Mouse (Mus musculus) heart, postnatal 0 days (tissue): ENCODE measurements at regions not wholly inside any gene's neighbourhood (a gene's known extent, or its start where the extent isn't known, plus 50 kb on each side); places are given as distances from the start of the nearest gene placed in this dataset.

Experiments used
- ATAC-seq: fragments of 200-750 bp; cut with Nextera tagmentation; 2 replicates; pipeline ENCODE4 v1.8.0; 2017; ENCODE audit warnings: low read depth, moderate number of reproducible peaks, moderate library complexity; ENCODE audit not compliant: insufficient read depth
- DNase-seq: peaks from one replicate; pipeline ENCODE4 v3.0.0-alpha.2; 2016; ENCODE audit warnings: low spot score
- H3K27ac ChIP-seq: fragments of 300-500 bp; sonication (generic); 2 replicates; pipeline ENCODE4 v1.5.1; 2014; ENCODE audit warnings: low read depth, mild to moderate bottlenecking
- H3K27me3 ChIP-seq: fragments of 300-500 bp; sonication (generic); 2 replicates; pipeline ENCODE4 v1.6.1; 2014; ENCODE audit warnings: low read length, mixed read lengths; ENCODE audit not compliant: control insufficient read depth, insufficient read depth
- H3K36me3 ChIP-seq: fragments of 300-500 bp; sonication (generic); replicated peaks from 2 replicates; pipeline ENCODE4 v1.6.1; 2014; ENCODE audit warnings: low read length, mixed read lengths; ENCODE audit not compliant: control insufficient read depth, insufficient read depth
- H3K4me1 ChIP-seq: fragments of 300-500 bp; sonication (generic); 2 replicates; pipeline ENCODE4 v1.6.1; 2014; ENCODE audit warnings: antibody characterized with exemption; ENCODE audit not compliant: control insufficient read depth, insufficient read depth
- H3K4me2 ChIP-seq: fragments of 300-500 bp; sonication (generic); 2 replicates; pipeline ENCODE4 v1.6.1; 2014; ENCODE audit warnings: low read depth, mild to moderate bottlenecking, low read length, moderate library complexity
- H3K4me3 ChIP-seq: fragments of 300-500 bp; sonication (generic); 2 replicates; pipeline ENCODE4 v1.5.1; 2014; ENCODE audit warnings: low read depth, low read length
- H3K9ac ChIP-seq: fragments of 300-500 bp; sonication (generic); replicated peaks from 2 replicates; pipeline ENCODE4 v1.6.1; 2014; ENCODE audit warnings: low read depth, low read length, mixed read lengths
- H3K9me3 ChIP-seq: fragments of 300-500 bp; sonication (generic); replicated peaks from 2 replicates; pipeline ENCODE4 v1.6.1; 2016; ENCODE audit warnings: low read length; ENCODE audit not compliant: control insufficient read depth
- CTCF ChIP-seq: IDR thresholded peaks from 2 replicates; pipeline ENCODE4 v1.5.1; 2016; ENCODE audit warnings: antibody characterized with exemption, control low read depth, low read depth
- EP300 ChIP-seq: IDR thresholded peaks from 2 replicates; pipeline ENCODE4 v1.6.1; 2016; ENCODE audit warnings: antibody characterized with exemption, low read depth
- WGBS: fragments of 180-500 bp; shearing (Covaris S2); extraction: QIAGEN DNeasy Blood & Tissue Kit; methylation state at CpG from one replicate; pipeline ENCODE4 v1.1.7; 2014; 5-methylcytosine and 5-hydroxymethylcytosine counted together

DNA sequence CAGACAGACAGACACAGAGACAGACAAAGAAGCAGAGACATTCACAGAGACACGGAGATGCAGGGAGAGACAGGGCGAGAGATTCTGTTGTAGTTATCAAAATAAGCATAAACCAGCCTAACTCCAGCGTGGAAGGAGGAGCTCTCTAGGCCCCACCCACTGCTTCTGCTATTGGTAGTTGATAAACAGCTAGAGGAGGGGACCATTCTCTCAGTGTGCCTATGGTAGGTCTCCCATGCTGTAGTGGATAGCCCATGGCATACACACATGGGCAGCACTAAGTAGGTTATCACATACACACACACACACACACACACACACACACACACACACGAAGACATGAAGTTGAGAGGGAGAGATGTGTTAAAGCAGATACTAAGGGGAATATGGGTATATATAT lies 115.7 kb upstream of the Man2a1 start:
- H3K9me3 ChIP-seq: no peaks in the 10 kb centered on the region
- no peak overlapping the region for H3K4me3 ChIP-seq
- no peak for DNase-seq
- H3K27me3 ChIP-seq: no peaks in the 10 kb centered on the region
- H3K4me2 ChIP-seq: no peak overlapping the region
- H3K9ac ChIP-seq: no peak overlapping the region
- H3K27ac ChIP-seq: no peak overlapping the region
- no peak for TF ChIP-seq EP300
- no peak for TF ChIP-seq CTCF
- H3K4me1 ChIP-seq: no peaks in the 10 kb centered on the region
- ATAC-seq: no peak
- WGBS: 84% methylated on average over 4 of the region's 4 CpGs
- no peaks in the 10 kb centered on the region for H3K36me3 ChIP-seq

DNA sequence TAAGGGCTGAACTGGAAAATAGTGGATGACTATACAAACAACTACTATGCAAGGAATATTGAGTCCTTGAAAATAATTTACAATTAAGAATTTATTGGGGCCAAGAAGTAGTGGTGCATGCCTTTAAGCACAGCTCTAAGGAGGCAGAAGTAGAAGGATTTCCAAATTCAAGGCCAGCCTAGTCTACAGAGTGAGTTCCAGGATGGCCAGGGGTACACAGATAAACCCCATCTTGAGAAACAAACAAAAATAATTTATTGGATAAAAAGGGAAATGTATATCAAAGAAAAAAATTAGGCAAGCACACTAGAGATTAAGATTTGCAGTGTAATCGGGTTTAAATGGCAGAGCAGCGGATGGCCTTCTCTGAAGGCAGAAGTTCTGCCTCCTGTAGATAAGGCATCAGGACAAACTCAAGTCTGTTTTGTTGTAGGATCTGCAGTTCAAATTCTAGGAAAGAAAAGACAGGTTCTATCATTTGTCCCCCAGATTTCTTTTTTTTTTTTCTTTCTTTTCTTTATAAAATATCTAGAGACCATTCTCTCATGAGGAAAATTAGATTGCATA lies 110.7 kb upstream of the Man2a1 start:
- Histone ChIP-seq H3K4me2 (no peak overlapping the region), H3K27ac (no peak overlapping the region), H3K9ac (no peak overlapping the region), H3K36me3 (no peaks in the 10 kb centered on the region), H3K4me3 (no peak overlapping the region), H3K9me3 (no peaks in the 10 kb centered on the region), H3K4me1 (no peaks in the 10 kb centered on the region), H3K27me3 (no peaks in the 10 kb centered on the region)
- WGBS: 67% methylated on average over 2 of the region's 2 CpGs
- ATAC-seq: no peak
- TF ChIP-seq EP300 (no peak), CTCF (no peak)
- DNase-seq: no peak

DNA sequence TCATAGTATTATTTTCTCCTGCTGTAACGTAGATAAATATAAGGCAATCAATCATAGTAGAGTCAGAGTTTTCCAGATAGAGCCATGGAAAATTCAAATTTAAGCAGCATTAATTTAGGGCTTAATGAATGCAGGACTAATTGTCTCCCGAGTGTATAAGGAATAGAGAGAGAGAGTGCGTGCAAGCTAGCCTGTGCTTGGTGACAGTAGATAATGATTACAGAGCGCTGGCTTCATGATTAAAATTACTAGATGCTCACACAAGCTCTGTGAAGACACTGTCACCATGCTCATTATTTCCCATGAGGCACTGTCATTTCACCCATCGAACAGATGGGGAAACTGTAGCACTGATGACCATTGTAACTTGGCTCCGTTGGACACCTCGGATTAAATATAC lies 109.9 kb upstream of the Man2a1 start:
- ATAC-seq: no peak
- H3K9me3 ChIP-seq: no peaks in the 10 kb centered on the region
- H3K4me2 ChIP-seq: no peak overlapping the region
- TF ChIP-seq EP300 (no peak), CTCF (no peak)
- H3K9ac ChIP-seq: no peak overlapping the region
- H3K4me3 ChIP-seq: no peak overlapping the region
- no peaks in the 10 kb centered on the region for H3K36me3 ChIP-seq
- H3K4me1 ChIP-seq: no peaks in the 10 kb centered on the region
- DNase-seq: no peak
- 87% methylated on average over 7 of the region's 7 CpGs for WGBS
- no peak overlapping the region for H3K27ac ChIP-seq
- H3K27me3 ChIP-seq: no peaks in the 10 kb centered on the region

DNA sequence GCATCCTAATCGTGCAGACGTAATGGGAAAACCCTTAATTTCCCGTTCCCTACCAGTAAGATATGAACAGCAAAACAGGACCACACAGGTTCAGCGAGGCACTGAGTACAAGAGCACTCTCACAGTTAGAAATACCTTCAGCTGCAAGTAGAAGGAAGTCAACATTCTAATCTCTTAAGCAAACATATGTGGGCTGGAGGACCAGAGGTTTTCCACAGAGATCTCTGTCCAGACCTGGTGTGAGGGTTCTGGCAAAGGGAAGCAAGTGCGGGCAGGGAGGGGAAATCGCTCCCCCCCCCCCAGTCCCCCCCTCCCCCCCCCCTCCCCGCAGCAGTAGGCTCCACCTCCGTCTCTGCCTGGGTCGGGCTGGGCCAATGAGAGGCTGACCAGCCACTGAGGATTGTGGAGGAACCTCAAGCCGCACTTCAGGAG lies 108.6 kb upstream of the Man2a1 start:
- peak; percentile 57 for ATAC-seq
- DNase-seq: peak; percentile 24
- no peaks in the 10 kb centered on the region for H3K36me3 ChIP-seq
- no peaks in the 10 kb centered on the region for H3K4me1 ChIP-seq
- no peaks in the 10 kb centered on the region for H3K27me3 ChIP-seq
- WGBS: 30% methylated on average over 8 of the region's 10 CpGs
- H3K9ac ChIP-seq: no peak overlapping the region
- H3K4me3 ChIP-seq: no peak overlapping the region
- H3K4me2 ChIP-seq: no peak overlapping the region; the same call in 1 of the 2 replicates
- no peak for TF ChIP-seq CTCF
- no peak for TF ChIP-seq EP300
- no peak overlapping the region for H3K27ac ChIP-seq
- no peaks in the 10 kb centered on the region for H3K9me3 ChIP-seq

DNA sequence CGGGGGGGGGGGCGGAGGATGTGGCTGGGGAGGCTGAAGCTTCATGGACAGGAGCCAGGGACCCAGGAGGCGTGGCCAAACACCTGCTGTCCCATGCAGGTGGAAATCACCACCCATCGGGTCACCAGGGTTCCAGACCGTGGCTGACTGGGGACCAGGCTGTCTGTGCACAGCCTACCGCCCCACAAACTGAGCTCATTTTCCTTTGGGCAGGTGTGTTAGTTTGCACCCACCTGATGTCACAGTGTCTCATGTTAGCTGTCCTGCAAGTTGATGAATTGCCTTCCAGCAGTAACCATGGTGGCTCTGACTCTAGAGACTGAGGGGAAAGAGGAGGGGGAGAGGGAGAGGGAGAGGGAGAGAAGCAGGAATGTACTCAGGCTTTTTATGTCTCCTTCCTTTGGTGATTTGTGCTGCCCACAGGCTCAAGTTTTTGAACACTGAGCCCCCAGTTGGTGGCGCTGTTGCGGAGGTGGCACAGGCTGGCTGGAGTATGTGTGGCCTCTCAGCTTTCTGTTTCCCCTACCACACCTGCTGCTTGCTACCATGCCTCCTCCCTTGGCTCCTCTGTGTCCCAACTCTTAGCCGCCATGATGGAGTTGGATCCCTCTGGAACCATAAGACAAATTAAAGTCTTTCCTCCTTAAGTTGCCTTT lies 107.8 kb upstream of the Man2a1 start:
- H3K27ac ChIP-seq: no peak overlapping the region
- H3K4me2 ChIP-seq: no peak overlapping the region
- no peak overlapping the region for H3K9ac ChIP-seq
- ATAC-seq: no peak
- no peaks in the 10 kb centered on the region for H3K4me1 ChIP-seq
- TF ChIP-seq CTCF (peak; percentile 17; the same call in 1 of the 2 replicates), EP300 (no peak)
- no peaks in the 10 kb centered on the region for H3K27me3 ChIP-seq
- no peaks in the 10 kb centered on the region for H3K36me3 ChIP-seq
- H3K9me3 ChIP-seq: no peaks in the 10 kb centered on the region
- no peak overlapping the region for H3K4me3 ChIP-seq
- no peak for DNase-seq
- WGBS: 51% methylated on average over 7 of the region's 9 CpGs
